Mouse (Mus musculus) kidney, embryonic 15.5 days (tissue): ENCODE results near the gene Nucb1. TPM values are rescaled to one million over a fixed set of nuclear protein-coding genes. Genes with fewer than 3 reads are reported as not detected.
"Not testable (repeated sequence)": the region's sequence is repeated elsewhere in the genome, so short reads cannot be mapped to it uniquely, and the experiment has no call there.

ENCODE experiments used
- ATAC-seq: fragments of 200-750 bp; cut with Nextera tagmentation; replicated peaks from 2 replicates; pipeline ENCODE4 v1.8.0; 2017; ENCODE audit warnings: moderate TSS enrichment; ENCODE audit not compliant: low FRiP score
- H3K27ac ChIP-seq: fragments of 300-500 bp; sonication (generic); 2 replicates; pipeline ENCODE4 v1.5.1; 2015; ENCODE audit warnings: mild to moderate bottlenecking, inconsistent platforms
- H3K27me3 ChIP-seq: fragments of 300-500 bp; sonication (generic); 2 replicates; pipeline ENCODE4 v1.6.1; 2015; ENCODE audit warnings: inconsistent platforms
- H3K36me3 ChIP-seq: fragments of 300-500 bp; sonication (generic); 2 replicates; pipeline ENCODE4 v1.6.1; 2015; ENCODE audit warnings: inconsistent platforms
- H3K4me1 ChIP-seq: fragments of 300-500 bp; sonication (generic); 2 replicates; pipeline ENCODE4 v1.6.1; 2015; ENCODE audit warnings: inconsistent platforms
- H3K4me2 ChIP-seq: fragments of 300-500 bp; sonication (generic); 2 replicates; pipeline ENCODE4 v1.6.1; 2015; ENCODE audit warnings: moderate library complexity, mild to moderate bottlenecking, inconsistent platforms
- H3K4me3 ChIP-seq: fragments of 300-500 bp; sonication (generic); replicated peaks from 2 replicates; pipeline ENCODE4 v1.5.1; 2015; ENCODE audit warnings: mild to moderate bottlenecking, inconsistent platforms
- H3K9ac ChIP-seq: fragments of 300-500 bp; sonication (generic); 2 replicates; pipeline ENCODE4 v1.6.1; 2015; ENCODE audit warnings: mild to moderate bottlenecking, inconsistent platforms
- H3K9me3 ChIP-seq: fragments of 300-500 bp; sonication (generic); replicated peaks from 2 replicates; pipeline ENCODE4 v1.6.1; 2016; ENCODE audit warnings: inconsistent platforms
- WGBS: fragments of 180-500 bp; shearing (Covaris S2); methylation state at CpG from one replicate; pipeline ENCODE4 v1.1.7; 2015; ENCODE audit warnings: mixed read lengths; 5-methylcytosine and 5-hydroxymethylcytosine counted together
- polyA plus RNA-seq: library from polyadenylated mRNA; unstranded; fragments of >200 nt; fragmentation: Nextera tagmentation; extraction: Ambion mirVana; gene quantifications from 2 replicates; pipeline ENCODE4 v1.2.1, GENCODE M21; 2015

Nucb1 gene
- polyA plus RNA-seq, 1 experiment from 2014 or later: 252 TPM

DNA sequence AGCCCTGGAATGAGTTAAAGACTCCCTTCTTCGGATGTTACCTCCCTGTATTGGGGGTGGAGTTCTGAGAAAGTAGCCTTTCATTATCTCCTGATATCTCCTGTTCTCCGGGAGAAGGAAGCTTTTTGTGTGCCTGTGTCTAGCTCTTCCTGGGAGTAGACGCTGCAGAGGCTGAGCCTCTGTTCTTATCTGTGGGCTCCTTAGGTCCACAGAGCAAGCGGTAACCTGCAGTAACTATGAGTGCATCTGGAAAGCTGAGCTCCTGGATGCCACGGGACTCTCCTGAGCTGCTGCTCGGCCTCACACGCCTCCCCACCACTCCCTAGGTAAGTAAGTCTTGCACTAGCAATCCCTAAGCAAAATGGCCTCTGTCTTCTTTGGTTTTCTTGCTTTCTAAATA, 24.0 kb downstream of the Nucb1 start:
- Histone ChIP-seq H3K4me2 (no peak overlapping the region), H3K27ac (no peak overlapping the region), H3K36me3 (no peaks in the 10 kb centered on the region), H3K9me3 (no peaks in the 10 kb centered on the region), H3K4me1 (peaks cover 26% of the 10 kb centered on the region), H3K9ac (no peak overlapping the region), H3K4me3 (no peak overlapping the region), H3K27me3 (no peaks in the 10 kb centered on the region)
- no peak for ATAC-seq
- WGBS: 72% methylated on average over 7 of the region's 7 CpGs

DNA sequence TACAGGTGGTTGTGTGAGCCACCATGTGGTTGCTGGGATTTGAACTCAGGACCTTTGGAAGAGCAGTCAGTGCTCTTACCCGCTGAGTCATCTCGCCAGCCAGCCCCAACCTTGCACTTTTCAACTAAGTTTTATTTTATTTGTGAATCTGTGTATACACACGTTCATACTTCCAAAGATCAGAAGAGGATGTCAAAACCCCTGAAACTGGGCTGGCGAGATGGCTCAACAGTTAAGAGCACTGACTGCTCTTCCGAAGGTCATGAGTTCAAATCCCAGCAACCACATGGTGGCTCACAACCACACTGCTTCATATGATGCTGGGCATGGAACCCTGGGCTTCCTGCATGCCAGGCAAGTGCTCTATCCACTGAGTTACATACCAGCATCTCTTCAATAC, 25.2 kb downstream of the Nucb1 start:
- not testable (repeated sequence) for H3K27me3 ChIP-seq, H3K4me3 ChIP-seq, H3K4me2 ChIP-seq, H3K9me3 ChIP-seq, H3K36me3 ChIP-seq, H3K9ac ChIP-seq, H3K27ac ChIP-seq, ATAC-seq
- peaks cover 19% of the 10 kb centered on the region for H3K4me1 ChIP-seq
- 93% methylated on average over 5 of the region's 5 CpGs for WGBS

DNA sequence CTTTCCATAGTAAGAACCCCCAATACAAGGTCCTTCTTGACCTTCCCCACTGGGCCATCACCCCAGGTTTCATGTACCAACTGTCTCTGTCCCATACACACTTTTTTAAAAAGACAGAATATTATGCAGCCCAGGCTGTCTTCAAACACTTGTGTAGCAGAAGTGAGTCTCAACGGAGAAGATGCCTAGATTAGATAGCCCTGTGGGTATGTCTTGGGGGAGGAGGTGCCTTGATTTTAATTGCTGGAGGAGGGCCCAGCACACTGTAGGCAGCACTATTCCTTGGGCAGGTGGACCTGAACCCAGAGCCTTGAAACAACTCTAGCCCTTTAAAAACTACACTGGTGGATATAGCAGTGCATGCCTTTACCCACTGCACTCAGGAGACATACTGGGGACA, 28.0 kb downstream of the Nucb1 start:
- 66% methylated on average over 1 of the region's 1 CpGs for WGBS
- no peak overlapping the region for H3K4me3 ChIP-seq

DNA sequence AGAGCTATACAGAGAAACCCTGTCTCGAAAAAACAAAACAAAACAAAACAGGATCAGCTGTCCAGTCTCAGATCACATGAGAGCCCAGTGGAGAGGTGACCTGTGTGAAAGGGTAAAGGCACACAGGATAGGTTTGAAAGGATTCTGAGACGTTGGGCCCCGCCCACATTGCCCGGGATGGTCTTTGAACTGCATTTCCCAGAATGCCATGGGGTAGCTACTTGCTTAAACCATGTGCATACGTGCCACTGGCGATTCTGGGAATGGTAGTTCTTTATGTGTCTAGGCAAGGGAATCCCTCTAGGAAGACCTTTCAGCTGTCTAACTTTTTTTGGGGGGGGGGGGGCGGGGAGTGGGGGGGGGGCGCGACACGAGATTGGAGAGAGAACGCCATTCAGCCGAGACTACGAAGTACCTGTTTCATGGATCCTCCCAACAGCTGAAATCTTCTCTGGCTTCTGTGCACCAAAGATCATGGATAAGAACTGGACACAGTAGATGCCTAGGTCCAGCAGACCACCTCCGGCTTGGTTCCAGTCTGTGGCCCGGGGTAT, 28.8 kb downstream of the Nucb1 start, which contains the start of gene Tulp2:
Gene Tulp2, plus strand, starts transcription at position 504 of the 554 bp plus-strand sequence.
- Histone ChIP-seq H3K9me3 (no peaks in the 10 kb centered on the region), H3K27ac (no peak within 1 kb of the TSS), H3K4me3 (no peak within 1 kb of the TSS), H3K4me1 (no peaks in the 10 kb centered on the region), H3K4me2 (no peak within 1 kb of the TSS), H3K9ac (no peak within 1 kb of the TSS), H3K36me3 (no peaks in the 10 kb centered on the region), H3K27me3 (no peaks in the 10 kb centered on the region)
- 53% methylated on average over 15 of the region's 15 CpGs for WGBS
- ATAC-seq: peak; percentile 78

More for the DNA sequence above, 28.0 kb downstream of the Nucb1 start:
- ATAC-seq: no peak
- Histone ChIP-seq H3K4me1 (no peaks in the 10 kb centered on the region), H3K4me2 (no peak overlapping the region), H3K9me3 (no peaks in the 10 kb centered on the region), H3K36me3 (no peaks in the 10 kb centered on the region), H3K27me3 (no peaks in the 10 kb centered on the region), H3K27ac (no peak overlapping the region), H3K9ac (no peak overlapping the region)

GRCm38 (mm10) chr7:45480310-45480709, 29.9 kb downstream of the Nucb1 start:
- H3K36me3 ChIP-seq, H3K4me2 ChIP-seq, H3K27me3 ChIP-seq, H3K9me3 ChIP-seq, H3K27ac ChIP-seq, ATAC-seq, H3K4me3 ChIP-seq, H3K4me1 ChIP-seq, H3K9ac ChIP-seq: not testable (repeated sequence)
- 80% methylated on average over 3 of the region's 4 CpGs for WGBS

DNA sequence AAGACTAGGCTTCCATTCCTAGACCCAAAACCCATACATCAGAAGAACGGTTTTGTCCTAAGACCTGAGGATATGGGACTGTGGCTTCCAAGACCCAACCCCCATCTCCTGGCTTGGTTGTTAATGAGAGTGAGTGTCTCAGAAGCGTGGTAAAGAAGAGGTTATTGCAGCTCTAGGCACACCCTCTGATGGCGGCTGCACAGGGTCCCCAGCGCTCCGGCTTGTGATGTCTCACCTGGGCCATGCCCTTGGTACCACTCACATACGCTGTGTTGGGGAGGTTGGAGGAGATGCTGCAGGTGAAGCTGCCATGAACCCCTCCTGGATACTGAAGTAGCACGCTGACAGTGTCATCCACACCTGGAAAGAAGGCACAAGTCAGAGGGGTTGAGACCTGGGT, 31.4 kb downstream of the Nucb1 start:
- Histone ChIP-seq H3K27me3 (no peaks in the 10 kb centered on the region), H3K4me3 (no peak overlapping the region), H3K9ac (no peak overlapping the region), H3K27ac (no peak overlapping the region), H3K4me1 (0 out of 2 replicates have a peak, but pooled peaks cover 4% of the 10 kb centered on the region), H3K36me3 (no peaks in the 10 kb centered on the region), H3K4me2 (no peak overlapping the region), H3K9me3 (no peaks in the 10 kb centered on the region)
- no peak for ATAC-seq
- 92% methylated on average over 7 of the region's 7 CpGs for WGBS

DNA sequence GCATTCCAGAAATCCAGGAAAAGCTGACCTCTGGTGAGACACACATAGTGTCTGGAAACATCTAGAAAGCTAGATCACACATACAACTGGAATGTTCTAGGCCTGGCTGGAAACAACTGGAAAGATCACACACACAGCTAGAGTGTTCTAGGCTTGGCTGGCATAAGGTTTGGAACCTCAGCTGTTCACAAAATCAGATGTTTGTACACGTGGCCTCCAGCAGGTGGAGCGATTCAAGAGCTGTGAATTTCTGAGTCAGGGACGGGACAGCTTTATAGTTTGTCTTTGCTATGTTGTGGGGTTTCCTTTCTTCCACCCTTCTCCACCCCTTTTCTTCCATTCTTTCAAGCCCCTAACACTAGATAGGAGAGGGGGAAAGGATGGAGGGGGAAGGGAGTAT, 33.2 kb downstream of the Nucb1 start:
- WGBS: 9% methylated on average over 3 of the region's 3 CpGs
- ATAC-seq: no peak
- H3K9ac ChIP-seq: no peak overlapping the region
- H3K4me1 ChIP-seq: 0 out of 2 replicates have a peak, but pooled peaks cover 4% of the 10 kb centered on the region
- no peak overlapping the region for H3K27ac ChIP-seq
- H3K4me2 ChIP-seq: no peak overlapping the region
- no peaks in the 10 kb centered on the region for H3K27me3 ChIP-seq
- H3K9me3 ChIP-seq: no peaks in the 10 kb centered on the region
- H3K36me3 ChIP-seq: no peaks in the 10 kb centered on the region
- no peak overlapping the region for H3K4me3 ChIP-seq

DNA sequence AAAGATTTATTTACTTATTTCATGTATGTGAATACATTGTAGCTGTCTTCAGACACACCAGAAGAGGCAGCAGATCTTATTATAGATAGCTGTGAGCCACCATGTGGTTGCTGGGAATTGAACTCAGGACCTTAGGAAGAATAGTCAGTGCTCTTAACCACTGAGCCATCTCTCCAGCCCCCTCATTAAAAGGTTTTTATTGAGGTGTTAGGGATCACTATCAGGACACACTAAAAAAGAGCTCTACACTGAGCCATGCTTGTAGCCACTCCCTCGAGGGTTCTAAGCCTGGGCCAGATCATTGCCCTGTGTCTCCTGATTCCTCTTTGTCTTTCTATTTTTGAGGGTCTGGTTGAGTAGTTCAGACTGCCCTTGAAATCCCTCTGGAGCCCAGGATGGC, 33.8 kb downstream of the Nucb1 start:
- Histone ChIP-seq H3K27me3 (no peaks in the 10 kb centered on the region), H3K36me3 (no peaks in the 10 kb centered on the region), H3K9ac (no peak overlapping the region), H3K27ac (no peak overlapping the region), H3K4me3 (no peak overlapping the region), H3K9me3 (no peaks in the 10 kb centered on the region), H3K4me2 (no peak overlapping the region), H3K4me1 (0 out of 2 replicates have a peak, but pooled peaks cover 4% of the 10 kb centered on the region)
- ATAC-seq: no peak
- WGBS: 44% methylated on average over 1 of the region's 1 CpGs

- WGBS: 67% methylated on average over 16 of the region's 16 CpGs
- Histone ChIP-seq H3K4me1 (0 out of 2 replicates have a peak, but pooled peaks cover 4% of the 10 kb centered on the region), H3K27me3 (no peaks in the 10 kb centered on the region), H3K4me3 (peak overlapping the region; percentile 30; the same call in 1 of the 2 replicates), H3K36me3 (no peaks in the 10 kb centered on the region), H3K9me3 (no peaks in the 10 kb centered on the region), H3K27ac (no peak overlapping the region), H3K9ac (peak overlapping the region; percentile 26; the same call in 1 of the 2 replicates), H3K4me2 (peak overlapping the region; percentile 52)
- ATAC-seq: peak; percentile 37; the same call in 1 of the 2 replicates
Observed at GRCm38 (mm10) chr7:45475291-45475969, 34.8 kb downstream of the Nucb1 start.

- H3K4me2 ChIP-seq: no peak overlapping the region
- H3K9me3 ChIP-seq: no peaks in the 10 kb centered on the region
- H3K4me3 ChIP-seq: no peak overlapping the region
- H3K9ac ChIP-seq: no peak overlapping the region
- no peak overlapping the region for H3K27ac ChIP-seq
- H3K4me1 ChIP-seq: peaks cover 14% of the 10 kb centered on the region
- ATAC-seq: no peak
- H3K27me3 ChIP-seq: no peaks in the 10 kb centered on the region
- 8% methylated on average over 3 of the region's 3 CpGs for WGBS
- H3K36me3 ChIP-seq: no peaks in the 10 kb centered on the region
Observed at GRCm38 (mm10) chr7:45470869-45471268, 39.3 kb downstream of the Nucb1 start.

GRCm38 (mm10) chr7:45467090-45467670, 43.0 kb downstream of the Nucb1 start:
- Histone ChIP-seq H3K9ac (peak overlapping the region; percentile 85; the same call in 1 of the 2 replicates), H3K4me2 (peak overlapping the region; percentile 87), H3K27ac (no peak overlapping the region; the same call in none of the 2 replicates), H3K4me1 (peaks cover 21% of the 10 kb centered on the region), H3K36me3 (peaks cover 33% of the 10 kb centered on the region), H3K27me3 (no peaks in the 10 kb centered on the region), H3K4me3 (peak overlapping the region; percentile 96), H3K9me3 (no peaks in the 10 kb centered on the region)
- no peak; the same call in 1 of the 2 replicates for ATAC-seq
- WGBS: 35% methylated on average over 7 of the region's 7 CpGs
